Mouse (Mus musculus): ENCODE results near the gene Rab37.
A peak's percentile ranks its signal among the peaks of the same experiment; 100 is the strongest.

DNA sequence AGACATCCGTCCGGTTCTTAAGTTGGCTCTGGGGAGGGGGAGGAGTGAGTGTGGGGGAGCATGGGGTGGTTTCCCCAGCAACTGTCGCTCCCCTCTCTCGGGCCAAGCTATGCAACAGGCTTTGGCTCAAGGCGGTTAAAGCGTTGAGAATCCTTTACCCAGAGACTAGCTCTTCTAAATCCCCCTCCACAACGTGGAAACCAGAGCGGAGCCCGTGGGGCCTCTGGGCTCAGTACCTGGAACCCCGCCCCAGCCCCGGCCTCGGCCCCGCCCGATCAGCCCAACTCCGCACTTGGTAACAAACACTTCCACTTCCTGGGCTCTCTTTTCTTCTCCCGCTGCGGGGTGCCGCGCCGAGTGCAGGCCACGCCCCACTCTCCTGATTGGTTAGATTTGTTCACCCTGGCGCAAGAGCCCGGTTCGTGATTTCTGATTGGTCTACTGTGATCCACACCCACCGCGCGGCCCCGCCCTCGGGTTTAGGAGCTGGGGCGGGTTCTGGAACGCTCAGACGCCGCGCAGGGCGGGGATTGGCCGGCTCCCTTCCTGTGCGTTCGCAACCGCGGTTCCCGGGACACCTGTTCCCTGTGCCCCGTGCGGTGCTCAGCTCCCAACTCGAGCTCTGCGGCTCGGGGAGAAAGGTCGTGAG lies 71.7 kb downstream of the Rab37 start, which contains the start of gene Slc9a3r1:
- TF ChIP-seq CTCF (IDR thresholded peaks at IDR 0.05; ENCODE audit: low read depth) (no peak), EP300 (IDR thresholded peaks at IDR 0.05; ENCODE audit: low read depth) (peak; percentile 42; the same call in 1 of the 2 replicates)

Measured in liver, postnatal 0 days (tissue).